Mouse (Mus musculus) cortical plate, adult 2 months (tissue): ENCODE measurements around the gene Sprr1a.

Source experiments
- CTCF ChIP-seq: fragments of 200-500 bp; IDR thresholded peaks from 2 replicates; pipeline ENCODE4 v1.5.1; 2011; ENCODE audit warnings: mild to moderate bottlenecking, control low read depth, low read length; ENCODE audit not compliant: insufficient read depth; ENCODE audit errors: extremely low read depth
- POLR2A ChIP-seq: fragments of 200-500 bp; IDR thresholded peaks from 2 replicates; pipeline ENCODE4 v1.6.1; 2011; ENCODE audit warnings: mild to moderate bottlenecking, low read length, control low read depth; ENCODE audit not compliant: insufficient read depth; ENCODE audit errors: extremely low read depth

- TF ChIP-seq CTCF (no peak), POLR2A (no peak)
Observed at GRCm38 (mm10) chr3:92485863-92486262, at the start of gene Sprr1a.
